9 mouse cellular contexts compared by ENCODE assay signal in genomic region chr19:32689724-32690123, GRCm38 (mm10). TPM values are rescaled to one million over a fixed set of nuclear protein-coding genes. Genes with fewer than 3 reads are reported as not detected.
DNase-seq lines count a peak whose midpoint lies in the region; ATAC-seq lines count a peak whose summit lies in the region.
"Had no signal": no experiment of that assay in that cellular context is flagged by ENCODE, and none has a peak within 500 bp of the region (broad histone marks: within the 10 kb centered on the region; RNA-seq: fewer than 3 reads in every experiment).

No protein-coding gene starts in this region.

- peak; percentile 54 for DNase-seq in heart, adult 8-10 months (ENCODE audit: low spot score)
- DNase-seq in thymus, postnatal 0 days (ENCODE audit: low spot score) = peak; percentile 52
- DNase-seq in thymus, adult 18-20 months = no peak
- peak; percentile 64 for DNase-seq in splenic B cell, adult 2 months (ENCODE audit: low read depth, low spot score)
- DNase-seq in urinary bladder, postnatal 36 days (ENCODE audit: low spot score in 2 of 2) = no peak
- no peak for DNase-seq in layer of hippocampus, postnatal 36 days

- no peak overlapping the region for H3K27ac ChIP-seq in heart, embryonic 12.5 days (ENCODE audit: poor library complexity, severe bottlenecking)
- H3K27ac ChIP-seq: forebrain, embryonic 13.5 days had no signal

- no peaks in the 10 kb centered on the region for H3K4me1 ChIP-seq in heart, embryonic 12.5 days (replicated peaks)
- H3K4me1 ChIP-seq: forebrain, embryonic 13.5 days had no signal

- peaks cover 49% of the 10 kb centered on the region for H3K36me3 ChIP-seq in heart, embryonic 12.5 days
- peaks cover 11% of the 10 kb centered on the region for H3K36me3 ChIP-seq in splenic B cell, adult 2 months (ENCODE audit: control insufficient read depth, insufficient read depth, low read length, poor library complexity, severe bottlenecking)

- 73% methylated on average over 6 of the region's 6 CpGs for WGBS in heart, embryonic 12.5 days

- H3K9me3 ChIP-seq in heart, embryonic 12.5 days (replicated peaks) = no peaks in the 10 kb centered on the region
- H3K9me3 ChIP-seq: forebrain, embryonic 13.5 days had no signal

- no peak overlapping the region for H3K4me2 ChIP-seq in heart, embryonic 12.5 days
- H3K4me2 ChIP-seq: forebrain, embryonic 13.5 days had no signal

- no peaks in the 10 kb centered on the region for H3K27me3 ChIP-seq in heart, embryonic 12.5 days (replicated peaks)
- H3K27me3 ChIP-seq in splenic B cell, adult 2 months (ENCODE audit: control insufficient read depth, insufficient read depth, low read length, poor library complexity, severe bottlenecking) = no peaks in the 10 kb centered on the region
- H3K27me3 ChIP-seq: forebrain, embryonic 13.5 days had no signal

- H3K4me3 ChIP-seq in heart, embryonic 12.5 days = no peak overlapping the region
- H3K4me3 ChIP-seq: forebrain, embryonic 13.5 days had no signal

- no peak overlapping the region for H3K9ac ChIP-seq in heart, embryonic 12.5 days
- H3K9ac ChIP-seq: forebrain, embryonic 13.5 days had no signal

- no peak for ATAC-seq in heart, embryonic 12.5 days (ENCODE audit: insufficient number of reproducible peaks, low FRiP score)
- peak; percentile 62; the same call in 1 of the 2 replicates for ATAC-seq in common myeloid progenitor, adult 5-6 weeks (replicated peaks; ENCODE audit: low read depth, poor library complexity, severe bottlenecking)
- ATAC-seq: forebrain, embryonic 13.5 days had no signal

RNA-seq across cellular contexts. Expression of gene Atad1, which starts 49.9 kb away (rescaled TPM):
- total RNA-seq in heart, adult 8-10 months (2022) = 10 to 100 TPM; 82.6 to 92.2 (median 84.8) TPM
- 63.1 and 65.3 TPM in 2 replicates for polyA plus RNA-seq in heart, embryonic 12.5 days (2016; fragmentation: Nextera tagmentation; extraction: Ambion mirVana)
- polyA plus RNA-seq in thymus, postnatal 0 days (2015; fragmentation: Nextera tagmentation; extraction: Ambion mirVana) = 76.7 and 77.8 TPM in 2 replicates
- 80.5 and 92.1 TPM in 2 replicates for total RNA-seq in common myeloid progenitor, adult 5-6 weeks (2017)
- 100 to 1,000 TPM in 1 of 2 experiments, 10 to 100 TPM in 1; 96.8 to 101 TPM for total RNA-seq in layer of hippocampus, postnatal 36 days (2021)

Comparison
In these comparisons a context has a peak if more than half of its experiments do, and no peak if none do; other contexts are left out.
1. DNase-seq: peak in heart, adult 8-10 months (single experiment), thymus, postnatal 0 days (single experiment) and splenic B cell, adult 2 months (single experiment); none in thymus, adult 18-20 months (0 of 2), urinary bladder, postnatal 36 days (0 of 2) and layer of hippocampus, postnatal 36 days (0 of 2).